Mouse (Mus musculus) myocyte (in vitro differentiated cells): ENCODE results near the gene Cstf2.

Experiments used
- E2F4 ChIP-seq: IDR thresholded peaks from one replicate; pipeline ENCODE4 v1.6.1; 2011; ENCODE audit warnings: mild to moderate bottlenecking, control low read depth, moderate library complexity; ENCODE audit not compliant: insufficient read depth
- MAX ChIP-seq: IDR thresholded peaks from one replicate; pipeline ENCODE4 v1.6.1; 2011; ENCODE audit warnings: low read depth, mild to moderate bottlenecking, control low read depth
- MYOD1 ChIP-seq, 3 experiments: IDR thresholded peaks; one replicate each; pipeline ENCODE4 v1.6.1; 2011; ENCODE audit warnings: control low read depth in 2 of 3, low read depth in 2 of 3, mild to moderate bottlenecking in 2 of 3, moderate library complexity in 1 of 3; ENCODE audit not compliant: insufficient read length in 2 of 3, control insufficient read depth in 1 of 3
- MYOG ChIP-seq, 3 experiments: IDR thresholded peaks; one replicate each; pipeline ENCODE4 v1.6.1; 2011; ENCODE audit warnings: control low read depth in 2 of 3, low read depth in 2 of 3, mild to moderate bottlenecking in 2 of 3; ENCODE audit not compliant: insufficient read length in 2 of 3, control insufficient read depth in 1 of 3, insufficient read depth in 1 of 3
- POLR2A ChIP-seq: IDR thresholded peaks from one replicate; pipeline ENCODE4 v1.6.1; 2011; ENCODE audit warnings: low read depth, mild to moderate bottlenecking, control low read depth, moderate library complexity; ENCODE audit not compliant: insufficient read length
- POLR2AphosphoS2 ChIP-seq: IDR thresholded peaks from one replicate; pipeline ENCODE4 v1.6.1; 2011; ENCODE audit warnings: low read depth, control low read depth; ENCODE audit not compliant: insufficient read length
- REST ChIP-seq: IDR thresholded peaks from one replicate; pipeline ENCODE4 v1.6.1; 2011; ENCODE audit warnings: mild to moderate bottlenecking, control low read depth, moderate library complexity; ENCODE audit not compliant: insufficient read depth, insufficient read length
- TCF12 ChIP-seq: IDR thresholded peaks from one replicate; pipeline ENCODE4 v1.6.1; 2011; ENCODE audit warnings: mild to moderate bottlenecking, control low read depth; ENCODE audit not compliant: poor library complexity, insufficient read depth, severe bottlenecking
- TCF3 ChIP-seq: IDR thresholded peaks from one replicate; pipeline ENCODE4 v1.6.1; 2011; ENCODE audit warnings: low read depth, control low read depth; ENCODE audit not compliant: insufficient read length
- USF1 ChIP-seq: IDR thresholded peaks from one replicate; pipeline ENCODE4 v1.6.1; 2011; ENCODE audit warnings: low read depth, mild to moderate bottlenecking, control low read depth, moderate library complexity

DNA sequence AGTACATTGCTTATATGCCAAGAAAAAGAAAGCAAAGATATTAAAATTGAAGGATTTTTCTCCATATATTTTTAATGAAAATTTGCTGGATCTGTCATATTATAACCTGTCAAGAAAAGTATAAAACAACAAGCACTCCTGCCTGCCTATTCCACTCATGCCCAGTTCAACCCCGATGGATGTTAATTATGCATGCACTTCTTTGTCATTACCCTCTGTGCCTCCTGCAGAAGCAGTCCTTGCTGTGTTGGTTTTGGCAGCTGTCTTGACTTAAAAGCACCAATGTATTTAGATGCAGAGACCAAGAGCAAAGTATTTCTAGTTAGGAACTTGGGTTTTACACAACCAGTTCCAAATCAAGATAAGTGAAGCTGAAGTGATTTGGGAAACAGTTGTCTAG is 26.5 kb downstream of the Cstf2 start:
- TF ChIP-seq USF1 (no peak), POLR2A (no peak), MAX (no peak), TCF12 (no peak), POLR2AphosphoS2 (no peak), E2F4 (no peak), MYOG (IDR thresholded peaks at IDR 0.05; ENCODE audit: control insufficient read depth in 1 of 3, insufficient read depth in 1 of 3, insufficient read length in 2 of 3, low read depth in 2 of 3) (no peak), TCF3 (no peak), REST (no peak), MYOD1 (IDR thresholded peaks at IDR 0.05; ENCODE audit: control insufficient read depth in 1 of 3, insufficient read length in 2 of 3, low read depth in 2 of 3) (no peak)
